Mouse (Mus musculus): ENCODE results near the gene Mindy4.

DNA sequence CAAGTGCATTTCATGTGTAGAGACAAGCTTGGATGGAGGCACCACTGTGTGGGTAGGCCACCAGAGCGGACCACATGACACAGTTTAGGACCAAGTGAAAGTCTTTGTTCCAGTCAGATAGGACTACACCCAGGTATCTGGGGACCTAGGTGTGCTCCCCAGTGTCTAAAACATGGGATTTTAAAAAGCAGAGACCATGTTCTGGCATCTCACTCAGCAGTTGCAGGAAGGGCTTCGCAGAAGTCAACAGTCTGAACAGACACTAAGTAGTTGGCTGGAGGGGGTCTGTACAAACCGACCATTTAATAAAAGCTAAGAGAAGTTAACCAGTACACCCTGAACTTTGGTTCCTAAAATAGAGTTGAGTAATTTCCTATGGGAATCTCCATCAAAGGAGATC, 10.0 kb upstream of the Mindy4 start:
- TF ChIP-seq CTCF (IDR thresholded peaks at IDR 0.05; ENCODE audit: low read depth, low read length): no peak
- TF ChIP-seq POLR2AphosphoS5 (IDR thresholded peaks at IDR 0.05; ENCODE audit: insufficient replicate concordance, low read depth, low read length): no peak

Measured in G1E (cell line).